ENCODE assay signal across 20 mouse cellular contexts in genomic region chr13:109232531-109232930, GRCm38 (mm10).
DNase-seq lines count a peak whose midpoint lies in the region; ATAC-seq and TF ChIP-seq lines count a peak whose summit lies in the region.
"Had no signal": no experiment of that assay in that cellular context is flagged by ENCODE, and none has a peak within 500 bp of the region (broad histone marks: within the 10 kb centered on the region; RNA-seq: fewer than 3 reads in every experiment).

No protein-coding gene starts in this region.

- no peak for TF ChIP-seq POLR2A in lung, adult 2 months (IDR thresholded peaks at IDR 0.05; ENCODE audit: borderline replicate concordance, extremely low read depth, low read depth, low read length)

- peaks cover 11% of the 10 kb centered on the region; the same call in 1 of the 2 replicates for H3K4me1 ChIP-seq in heart, postnatal 0 days (ENCODE audit: control insufficient read depth, insufficient read depth)
- H3K4me1 ChIP-seq in heart, embryonic 11.5 days (ENCODE audit: control insufficient read depth, insufficient read depth, low read length): no peaks in the 10 kb centered on the region; the same call in 1 of the 2 replicates
- peaks cover 28% of the 10 kb centered on the region for H3K4me1 ChIP-seq in lung, embryonic 16.5 days (replicated peaks; ENCODE audit: control insufficient read depth, insufficient read depth, low read length)
- peaks cover 16% of the 10 kb centered on the region for H3K4me1 ChIP-seq in lung, adult 2 months (ENCODE audit: control insufficient read depth, insufficient read depth, low read length)
- peaks cover 25% of the 10 kb centered on the region for H3K4me1 ChIP-seq in liver, postnatal 0 days (ENCODE audit: insufficient read depth)

- no peak for TF ChIP-seq CTCF in heart, postnatal 0 days (IDR thresholded peaks at IDR 0.05; ENCODE audit: low read depth)
- no peak for TF ChIP-seq CTCF in lung, adult 2 months (IDR thresholded peaks at IDR 0.05; ENCODE audit: insufficient read depth, low read length)
- no peak for TF ChIP-seq CTCF in liver, postnatal 0 days (IDR thresholded peaks at IDR 0.05; ENCODE audit: low read depth)

- no peaks in the 10 kb centered on the region for H3K9me3 ChIP-seq in heart, postnatal 0 days (replicated peaks; ENCODE audit: control insufficient read depth, low read length)
- no peaks in the 10 kb centered on the region for H3K9me3 ChIP-seq in heart, embryonic 11.5 days (replicated peaks; ENCODE audit: control insufficient read depth, low read length)
- H3K9me3 ChIP-seq in lung, embryonic 16.5 days (ENCODE audit: control insufficient read depth, low read length): no peaks in the 10 kb centered on the region
- H3K9me3 ChIP-seq in liver, postnatal 0 days (ENCODE audit: low read length): no peaks in the 10 kb centered on the region
- H3K9me3 ChIP-seq: embryonic facial prominence, embryonic 13.5 days; forebrain, embryonic 13.5 days; hindbrain, embryonic 12.5 days had no signal

- no peak overlapping the region for H3K9ac ChIP-seq in heart, postnatal 0 days (replicated peaks; ENCODE audit: low read depth, low read length)
- H3K9ac ChIP-seq in heart, embryonic 11.5 days (ENCODE audit: low read depth, low read length): no peak overlapping the region
- H3K9ac ChIP-seq in lung, embryonic 16.5 days (ENCODE audit: low read length): no peak overlapping the region
- H3K9ac ChIP-seq in liver, postnatal 0 days (replicated peaks): no peak overlapping the region
- H3K9ac ChIP-seq: embryonic facial prominence, embryonic 13.5 days; forebrain, embryonic 13.5 days; forebrain, postnatal 0 days; hindbrain, embryonic 12.5 days had no signal

- no peaks in the 10 kb centered on the region for H3K27me3 ChIP-seq in heart, postnatal 0 days (ENCODE audit: control insufficient read depth, insufficient read depth, low read length)
- H3K27me3 ChIP-seq in heart, embryonic 11.5 days (ENCODE audit: control insufficient read depth, insufficient read depth, low read length): no peaks in the 10 kb centered on the region
- H3K27me3 ChIP-seq in lung, embryonic 16.5 days (ENCODE audit: control insufficient read depth, insufficient read depth, low read depth, low read length): no peaks in the 10 kb centered on the region
- H3K27me3 ChIP-seq in liver, postnatal 0 days (ENCODE audit: insufficient read depth, low read length): no peaks in the 10 kb centered on the region
- H3K27me3 ChIP-seq: embryonic facial prominence, embryonic 13.5 days; forebrain, embryonic 13.5 days; hindbrain, embryonic 12.5 days; Patski had no signal

- ATAC-seq in heart, postnatal 0 days (ENCODE audit: insufficient read depth, low read depth): no peak
- no peak for ATAC-seq in heart, embryonic 11.5 days (replicated peaks; ENCODE audit: insufficient number of reproducible peaks, low FRiP score, low TSS enrichment)
- no peak for ATAC-seq in lung, embryonic 16.5 days (ENCODE audit: low read depth)
- ATAC-seq in liver, postnatal 0 days: no peak
- ATAC-seq: forebrain, embryonic 13.5 days; forebrain, postnatal 0 days; hindbrain, embryonic 16.5 days; Patski had no signal

- DNase-seq in heart, adult 11 months: peak; percentile 67
- DNase-seq in heart, postnatal 4 days: no peak
- no peak for DNase-seq in heart, postnatal 0 days (ENCODE audit: low spot score)
- no peak for DNase-seq in lung, adult 2 months
- no peak for DNase-seq in liver, postnatal 0 days
- no peak for DNase-seq in left cerebral cortex, postnatal 25 days (ENCODE audit: low spot score in 2 of 2)
- DNase-seq: adrenal gland, postnatal 14 days; cerebellum, adult 11-12 months; cerebellum, adult 9-10 months; cerebellum, postnatal 36 days; forebrain, postnatal 0 days; gastrocnemius, postnatal 14 days; heart, postnatal 14 days had no signal

- H3K27ac ChIP-seq in heart, postnatal 0 days (ENCODE audit: low read depth): peak overlapping the region; percentile 49; the same call in 1 of the 2 replicates
- no peak overlapping the region for H3K27ac ChIP-seq in heart, embryonic 11.5 days (ENCODE audit: low read depth, low read length)
- H3K27ac ChIP-seq in lung, embryonic 16.5 days (ENCODE audit: low read length): peak overlapping the region; percentile 39; the same call in 1 of the 2 replicates
- no peak overlapping the region for H3K27ac ChIP-seq in liver, postnatal 0 days (ENCODE audit: low read depth)
- H3K27ac ChIP-seq: embryonic facial prominence, embryonic 13.5 days; forebrain, embryonic 13.5 days; hindbrain, embryonic 12.5 days had no signal

- no peak overlapping the region for H3K4me3 ChIP-seq in heart, postnatal 0 days (ENCODE audit: low read depth, low read length)
- H3K4me3 ChIP-seq in heart, embryonic 11.5 days (ENCODE audit: low read depth, low read length): no peak overlapping the region
- H3K4me3 ChIP-seq in lung, embryonic 16.5 days (ENCODE audit: low read length): no peak overlapping the region
- H3K4me3 ChIP-seq in lung, adult 2 months (replicated peaks; ENCODE audit: extremely low read depth, low read depth, low read length): no peak overlapping the region
- H3K4me3 ChIP-seq in liver, postnatal 0 days (ENCODE audit: low read depth, low read length): no peak overlapping the region
- H3K4me3 ChIP-seq: embryonic facial prominence, embryonic 13.5 days; forebrain, embryonic 13.5 days; hindbrain, embryonic 12.5 days had no signal

- no peaks in the 10 kb centered on the region for H3K36me3 ChIP-seq in heart, postnatal 0 days (replicated peaks; ENCODE audit: control insufficient read depth, insufficient read depth, low read length)
- no peaks in the 10 kb centered on the region for H3K36me3 ChIP-seq in heart, embryonic 11.5 days (ENCODE audit: control insufficient read depth, insufficient read depth, low read length)
- H3K36me3 ChIP-seq in lung, embryonic 16.5 days (ENCODE audit: control insufficient read depth, insufficient read depth, low read length): no peaks in the 10 kb centered on the region
- no peaks in the 10 kb centered on the region for H3K36me3 ChIP-seq in liver, postnatal 0 days (replicated peaks; ENCODE audit: insufficient read depth, low read length)
- H3K36me3 ChIP-seq: embryonic facial prominence, embryonic 13.5 days; hindbrain, embryonic 12.5 days had no signal

- peak overlapping the region; percentile 45; the same call in 1 of the 2 replicates for H3K4me2 ChIP-seq in heart, postnatal 0 days (ENCODE audit: low read depth, low read length)
- no peak overlapping the region for H3K4me2 ChIP-seq in heart, embryonic 11.5 days
- H3K4me2 ChIP-seq in lung, embryonic 16.5 days (ENCODE audit: low read depth, low read length): no peak overlapping the region
- peak overlapping the region; percentile 38; the same call in 1 of the 2 replicates for H3K4me2 ChIP-seq in liver, postnatal 0 days (ENCODE audit: low read depth, low read length)
- H3K4me2 ChIP-seq: forebrain, embryonic 13.5 days; hindbrain, embryonic 12.5 days had no signal

- no peak for TF ChIP-seq EP300 in heart, postnatal 0 days (IDR thresholded peaks at IDR 0.05; ENCODE audit: low read depth)
- TF ChIP-seq EP300 in liver, postnatal 0 days (IDR thresholded peaks at IDR 0.05; ENCODE audit: low read depth): no peak

- 59% methylated on average over 5 of the region's 5 CpGs for WGBS in heart, postnatal 0 days
- 60% methylated on average over 5 of the region's 5 CpGs for WGBS in heart, embryonic 11.5 days (ENCODE audit: insufficient replicate concordance)
- 36% methylated on average over 5 of the region's 5 CpGs for WGBS in lung, embryonic 16.5 days
- 42% methylated on average over 5 of the region's 5 CpGs for WGBS in lung, adult 2 months
- WGBS in liver, postnatal 0 days (ENCODE audit: insufficient replicate concordance): 45% methylated on average over 5 of the region's 5 CpGs

- intact Hi-C loops in left cerebral cortex, postnatal 25 days (cut with DNase I): loop anchor here (10.0 kb wide), 1 partner anchor 212 kb away; no protein-coding TSS in a partner anchor

Comparison
In these comparisons a context has a peak if more than half of its experiments do, and no peak if none do; other contexts are left out.
1. H3K27ac ChIP-seq: peak in heart, postnatal 0 days (single experiment) and lung, embryonic 16.5 days (single experiment); none in heart, embryonic 11.5 days (single experiment) and liver, postnatal 0 days (single experiment).
2. H3K4me2 ChIP-seq: peak in heart, postnatal 0 days (single experiment) and liver, postnatal 0 days (single experiment); none in heart, embryonic 11.5 days (single experiment) and lung, embryonic 16.5 days (single experiment).